Mouse (Mus musculus) adrenal gland, postnatal 4 days (tissue): ENCODE measurements around the gene Slco2b1. TPM values are rescaled to one million over a fixed set of nuclear protein-coding genes. Genes with fewer than 3 reads are reported as not detected.
"Not testable (repeated sequence)": the region's sequence is repeated elsewhere in the genome, so short reads cannot be mapped to it uniquely, and the experiment has no call there.

Experiments
- DNase-seq, 2 experiments: peaks; one replicate each; pipeline ENCODE4 v3.0.0; 2021 to 2022; ENCODE audit warnings: low spot score in 2 of 2, mixed read lengths in 2 of 2
- long read RNA-seq, 2 experiments: library from polyadenylated mRNA; stranded (forward); transcript quantifications; one replicate each; pipeline ENCODE4 v2.0.0; 2021
- total RNA-seq, 2 experiments: library from RNA; stranded (reverse); gene quantifications; 2 replicates each; pipeline ENCODE4 v1.2.3; 2021

Gene Slco2b1
- 10 to 100 TPM; 14.6 to 15.3 TPM for total RNA-seq
- long read RNA-seq, experiment 1, full-length matches to known transcripts, result 6 of 9 reads
- long read RNA-seq, experiment 1, partial matches to known transcripts, result 1 of 9 reads
- long read RNA-seq, experiment 1, other reads (novel, unspliced or antisense), result 2 of 9 reads
- long read RNA-seq, experiment 2, full-length matches to known transcripts, result 19 of 29 reads
- long read RNA-seq, experiment 2, partial matches to known transcripts, result 6 of 29 reads
- long read RNA-seq, experiment 2, other reads (novel, unspliced or antisense), result 4 of 29 reads

DNA sequence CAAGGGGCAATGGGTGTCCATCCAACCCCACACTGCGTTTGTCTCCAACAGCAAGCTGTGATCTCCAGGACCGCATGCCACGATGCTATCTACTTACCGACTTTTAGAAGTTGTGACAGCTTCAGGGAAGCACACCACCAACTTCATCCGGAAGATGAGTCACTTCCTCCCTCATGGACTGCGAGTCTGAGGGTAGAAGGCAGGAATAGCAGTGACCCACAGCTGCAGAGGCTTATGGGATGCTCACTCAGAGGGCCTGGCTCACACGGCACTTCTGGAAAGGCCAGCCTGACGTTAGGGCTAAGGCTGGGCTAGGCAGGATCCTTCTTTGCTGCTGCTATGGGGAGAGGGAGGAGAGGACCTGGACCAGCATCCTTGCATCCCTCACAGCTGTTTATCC, at the start of gene Slco2b1:
Slco2b1 (minus strand) TSS at position 175 of the 400 bp plus-strand sequence.
- DNase-seq, result no peak

DNA sequence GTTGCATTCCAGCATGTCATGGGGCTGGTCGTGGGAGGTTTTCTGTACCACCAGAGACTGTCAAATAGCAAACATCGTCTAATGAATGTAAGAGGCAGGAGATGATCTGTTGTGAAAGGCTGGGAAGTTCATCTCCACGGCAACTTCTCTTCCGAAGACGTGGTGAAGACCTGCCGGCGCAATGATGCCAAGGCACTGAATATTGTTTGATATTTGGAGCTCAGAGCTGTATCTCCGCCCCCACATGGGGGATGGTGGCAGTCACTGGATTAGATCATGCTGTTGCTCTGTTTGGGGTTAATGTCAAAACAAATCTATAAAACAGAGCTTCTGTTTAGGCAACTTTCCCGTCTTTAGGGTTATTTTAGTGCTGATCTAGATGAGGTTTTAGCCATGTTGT, 28.1 kb upstream of the Slco2b1 start:
- DNase-seq, result no peak

DNA sequence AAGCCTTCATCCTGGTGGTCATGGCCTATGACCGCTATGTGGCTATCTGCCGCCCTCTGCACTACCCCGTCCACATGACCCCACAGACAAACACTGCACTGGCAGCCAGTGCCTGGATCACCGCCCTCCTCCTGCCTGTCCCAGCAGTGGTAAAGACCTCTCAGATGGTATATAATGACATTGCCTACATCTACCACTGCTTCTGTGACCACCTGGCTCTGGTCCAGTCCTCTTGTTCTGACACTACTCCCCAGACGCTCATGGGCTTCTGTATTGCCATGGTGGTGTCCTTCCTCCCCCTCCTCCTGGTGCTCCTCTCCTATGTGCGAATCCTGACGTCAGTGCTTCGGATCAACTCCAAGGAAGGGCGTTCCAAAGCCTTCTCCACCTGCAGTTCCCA, 24.4 kb upstream of the Slco2b1 start:
- not testable (repeated sequence) for DNase-seq

DNA sequence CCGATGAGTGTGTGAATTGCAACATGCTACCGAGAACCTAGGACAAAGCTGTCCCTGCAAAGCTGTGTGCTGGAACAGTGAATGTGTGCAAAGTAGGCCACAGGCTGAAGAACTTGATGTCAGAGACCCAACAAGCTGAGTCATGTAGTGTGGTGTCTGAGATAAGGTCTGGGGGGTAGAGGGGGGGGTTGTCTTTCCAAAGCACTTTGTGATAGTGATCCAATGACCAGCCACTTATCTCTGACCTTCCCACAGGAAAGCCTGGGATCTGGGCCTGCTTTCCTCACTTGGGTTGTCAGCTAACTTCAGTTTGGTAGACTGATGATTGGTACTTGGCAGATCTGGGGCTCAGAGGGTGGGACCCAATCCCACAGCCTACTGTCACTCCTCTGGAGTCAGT, 23.5 kb upstream of the Slco2b1 start:
- no peak for DNase-seq

DNA sequence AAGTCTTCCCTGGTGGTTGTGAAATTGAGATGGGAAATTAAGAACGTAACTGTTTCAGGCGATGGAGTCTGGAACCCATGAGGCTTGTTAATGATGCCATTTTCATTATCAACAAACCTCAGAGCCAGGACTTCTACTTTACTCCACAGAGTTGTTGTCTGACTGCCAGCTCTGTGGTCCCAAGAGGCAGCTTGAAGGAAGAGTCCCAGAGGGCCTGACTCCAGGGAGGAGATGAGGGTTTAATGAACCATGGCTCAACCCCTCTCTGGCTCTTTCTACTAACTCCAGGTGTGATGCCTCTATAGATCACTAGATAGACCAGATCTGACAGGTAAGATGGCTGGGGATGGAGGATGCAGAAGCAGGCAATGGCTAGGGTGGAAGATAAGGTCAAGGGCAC, 18.8 kb upstream of the Slco2b1 start, which contains the start of gene Olfr520:
Olfr520 (plus strand) TSS at position 301 of the 400 bp plus-strand sequence.
- DNase-seq, result no peak

DNA sequence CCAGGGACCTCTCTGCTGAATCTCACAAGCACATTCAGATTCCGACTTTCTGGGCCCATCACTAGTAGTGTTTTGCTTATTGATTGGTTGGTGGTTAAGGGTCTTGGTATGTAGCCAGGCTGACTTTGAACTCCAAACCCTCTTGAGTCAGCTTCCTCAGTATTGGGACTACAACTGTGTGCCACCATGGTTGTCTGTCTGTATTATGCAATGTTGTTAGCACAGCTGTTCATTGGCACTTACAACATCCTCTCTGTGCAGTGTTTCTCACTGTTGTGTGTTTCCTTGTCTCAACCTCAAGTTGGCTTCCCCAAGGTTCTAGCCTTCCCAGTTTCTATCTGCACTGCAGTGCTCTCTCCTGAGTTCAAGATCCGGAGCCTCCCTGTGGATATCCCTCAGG, 5.4 kb upstream of the Slco2b1 start:
- DNase-seq, result no peak

DNA sequence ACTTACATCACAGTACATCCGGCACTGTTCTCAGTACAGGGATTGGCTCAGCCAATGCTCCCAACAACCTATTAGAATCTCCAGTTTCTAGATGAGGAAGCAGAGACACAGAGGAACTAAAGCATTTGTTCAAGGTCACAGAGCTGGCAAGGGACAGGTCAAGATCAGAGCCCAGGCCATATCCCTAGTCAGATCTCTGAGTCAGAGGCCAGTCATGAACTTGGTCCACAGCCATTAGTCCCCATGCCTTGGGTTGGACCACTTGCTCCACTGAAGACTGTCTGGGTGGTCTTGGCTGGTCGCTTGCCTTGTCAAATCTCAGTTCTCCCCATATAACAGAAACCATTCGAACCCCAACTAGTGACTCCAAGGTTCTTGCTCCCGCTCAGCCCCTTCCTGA, 1.3 kb upstream of the Slco2b1 start:
- no peak for DNase-seq

DNA sequence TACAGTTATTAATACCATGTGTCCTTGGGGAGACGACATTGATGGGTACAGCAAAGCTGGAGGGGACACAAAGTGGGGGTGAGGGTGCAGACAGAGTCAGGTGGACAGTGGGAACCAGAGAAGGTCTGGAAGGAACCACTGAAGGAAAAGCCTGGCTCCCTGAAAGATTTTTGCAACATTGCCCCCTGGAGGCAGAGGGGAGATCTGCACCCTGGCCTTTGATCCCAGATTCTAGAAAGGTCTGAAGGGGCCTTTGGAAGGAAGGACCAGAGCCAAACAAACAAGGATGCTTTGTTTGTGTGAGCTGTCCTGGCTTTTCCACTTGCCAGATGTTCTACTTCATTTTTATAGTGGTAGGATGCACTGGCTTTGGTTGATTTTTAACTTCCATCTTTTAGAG, 664 bp downstream of the Slco2b1 start:
- no peak for DNase-seq

DNA sequence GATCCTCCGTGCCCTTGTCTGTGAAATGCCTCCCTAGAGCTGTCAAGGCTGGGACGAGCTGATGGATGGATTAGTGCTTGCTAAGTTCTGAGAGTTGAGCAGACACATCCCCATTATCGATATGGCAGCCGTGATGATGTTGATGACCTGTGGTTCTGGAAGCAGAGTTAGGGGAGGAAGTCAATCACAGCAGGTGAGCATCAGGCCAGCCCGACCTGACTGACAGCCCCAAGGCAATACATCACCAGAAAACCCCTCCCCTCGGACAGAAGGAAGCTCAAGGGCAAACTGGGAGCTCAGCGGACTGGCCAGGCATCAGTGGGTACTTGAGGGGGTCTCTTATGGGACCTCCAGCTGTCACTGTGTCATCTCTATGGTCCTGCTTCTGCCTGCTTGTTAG, 1.1 kb downstream of the Slco2b1 start:
- no peak for DNase-seq

DNA sequence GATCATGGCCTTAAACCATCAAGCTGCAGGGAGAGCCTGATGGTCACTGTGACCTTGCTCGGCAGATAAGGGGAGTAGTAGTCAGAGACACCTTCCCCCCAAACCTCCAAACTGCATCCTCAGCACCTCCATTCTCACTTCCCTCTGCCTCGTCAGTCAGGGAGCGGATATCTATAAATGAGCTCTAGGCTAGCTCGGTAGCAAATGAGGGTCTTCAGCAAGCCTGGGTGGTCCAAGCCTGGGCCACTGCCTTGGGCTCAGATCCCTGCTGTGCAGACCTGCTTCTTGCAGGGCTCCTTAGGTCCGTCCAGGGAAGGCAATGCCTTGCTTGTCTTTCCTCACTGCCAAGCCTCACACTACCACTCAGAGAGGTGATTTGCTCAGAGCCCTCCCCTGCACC, 2.4 kb downstream of the Slco2b1 start:
- DNase-seq, result no peak

DNA sequence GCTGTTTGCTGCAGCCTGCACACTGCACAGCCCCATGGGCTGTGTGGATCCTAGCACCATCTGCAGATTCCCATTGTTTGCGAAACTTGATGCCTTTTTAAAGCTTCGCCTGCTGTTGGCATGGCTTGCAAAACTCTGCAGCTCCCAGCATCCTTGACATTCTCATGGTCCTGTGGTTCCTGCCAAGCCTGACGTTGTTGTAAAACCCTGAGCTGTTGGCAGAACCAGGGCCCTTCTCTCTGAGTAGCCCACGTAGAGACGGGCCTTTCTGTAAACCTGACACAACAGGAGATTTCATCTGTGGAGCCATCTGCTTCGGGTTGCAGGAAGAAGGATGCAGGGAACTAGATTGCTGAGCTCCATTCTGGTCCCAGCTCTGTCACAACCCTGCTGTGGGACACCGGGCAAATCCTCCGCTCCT, 2.8 kb downstream of the Slco2b1 start:
- no peak for DNase-seq

DNA sequence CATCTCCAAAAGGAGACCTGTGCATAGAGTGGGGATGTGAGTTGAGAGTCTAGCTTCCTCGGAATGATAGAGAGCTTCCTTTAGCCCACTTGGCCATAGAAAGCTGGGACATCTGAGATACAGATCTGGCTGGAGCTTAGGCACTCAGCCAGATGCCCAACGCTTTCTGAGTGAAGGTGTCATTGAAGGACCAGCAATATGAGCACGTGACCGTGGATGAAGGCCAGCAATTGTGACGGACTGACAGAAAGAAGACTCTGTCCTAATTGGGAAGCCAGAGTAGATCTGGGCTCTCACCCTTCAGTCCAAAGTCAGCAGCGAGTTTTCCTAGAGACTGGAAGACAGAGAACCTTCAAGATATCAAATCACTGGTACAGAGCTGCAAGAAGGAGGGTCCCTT, 3.5 kb downstream of the Slco2b1 start:
- DNase-seq, result no peak

DNA sequence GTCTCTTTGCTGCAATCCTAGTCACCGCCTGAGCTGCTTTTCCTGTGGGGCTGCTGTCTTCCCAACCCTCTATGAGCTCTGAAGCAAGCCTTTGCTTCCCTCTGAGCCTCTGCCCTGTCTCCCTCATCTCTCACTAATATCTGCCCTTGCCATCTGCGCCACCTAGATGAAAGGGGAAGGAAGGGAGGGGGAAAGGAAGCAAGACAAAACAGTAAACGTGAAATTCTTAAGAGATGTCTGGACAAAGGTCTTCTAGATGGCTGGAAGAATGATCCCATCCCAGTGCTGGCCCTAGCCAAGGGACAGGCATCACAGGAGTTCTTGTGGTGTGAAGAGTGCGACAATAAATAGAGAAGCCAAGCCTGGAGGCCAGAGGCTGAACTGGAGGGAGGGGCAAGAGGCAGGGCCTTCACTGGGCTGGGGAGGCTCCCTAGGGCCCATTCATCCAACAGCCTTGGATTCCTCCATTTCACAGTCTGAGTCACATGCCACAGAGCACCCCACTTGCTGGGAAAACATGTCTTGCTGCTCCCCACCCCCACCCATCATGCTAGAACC, 4.0 kb downstream of the Slco2b1 start:
- DNase-seq, result peak in 1 of 2 experiments; percentile 47

DNA sequence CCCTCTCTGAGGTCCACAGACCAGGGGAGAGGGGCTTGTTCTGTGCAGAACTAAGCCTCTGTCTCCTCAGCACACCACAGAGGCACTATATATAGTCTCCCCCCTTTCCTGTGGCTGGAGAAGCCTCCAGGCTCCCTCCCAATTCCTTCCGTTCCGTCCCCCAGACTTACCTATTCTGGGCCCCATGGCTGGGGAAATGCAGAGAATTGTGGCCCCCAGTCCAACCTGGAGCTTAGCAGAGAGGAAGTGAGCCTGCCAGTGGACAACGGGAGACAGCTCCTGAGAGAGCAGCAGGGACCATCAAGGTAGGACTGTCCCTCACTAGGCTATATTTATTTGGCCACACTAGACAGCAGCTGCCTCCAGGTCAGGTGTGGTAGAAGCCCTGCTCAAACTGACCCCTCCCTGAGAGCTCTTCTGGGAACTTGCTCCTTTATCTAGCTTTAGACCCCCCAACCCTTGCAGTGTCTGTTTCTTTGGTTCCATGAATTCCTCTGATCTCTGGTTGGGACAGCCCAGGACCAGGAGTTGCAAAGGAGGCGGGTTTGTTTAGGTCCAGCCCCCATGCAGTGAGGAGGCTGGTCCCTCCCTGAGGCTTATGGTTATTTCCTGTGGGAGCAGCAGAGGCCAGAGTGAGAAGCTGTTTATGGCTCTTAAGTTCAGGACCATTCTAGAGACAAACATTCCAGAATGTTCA, 4.7 kb downstream of the Slco2b1 start:
- DNase-seq, result no peak

DNA sequence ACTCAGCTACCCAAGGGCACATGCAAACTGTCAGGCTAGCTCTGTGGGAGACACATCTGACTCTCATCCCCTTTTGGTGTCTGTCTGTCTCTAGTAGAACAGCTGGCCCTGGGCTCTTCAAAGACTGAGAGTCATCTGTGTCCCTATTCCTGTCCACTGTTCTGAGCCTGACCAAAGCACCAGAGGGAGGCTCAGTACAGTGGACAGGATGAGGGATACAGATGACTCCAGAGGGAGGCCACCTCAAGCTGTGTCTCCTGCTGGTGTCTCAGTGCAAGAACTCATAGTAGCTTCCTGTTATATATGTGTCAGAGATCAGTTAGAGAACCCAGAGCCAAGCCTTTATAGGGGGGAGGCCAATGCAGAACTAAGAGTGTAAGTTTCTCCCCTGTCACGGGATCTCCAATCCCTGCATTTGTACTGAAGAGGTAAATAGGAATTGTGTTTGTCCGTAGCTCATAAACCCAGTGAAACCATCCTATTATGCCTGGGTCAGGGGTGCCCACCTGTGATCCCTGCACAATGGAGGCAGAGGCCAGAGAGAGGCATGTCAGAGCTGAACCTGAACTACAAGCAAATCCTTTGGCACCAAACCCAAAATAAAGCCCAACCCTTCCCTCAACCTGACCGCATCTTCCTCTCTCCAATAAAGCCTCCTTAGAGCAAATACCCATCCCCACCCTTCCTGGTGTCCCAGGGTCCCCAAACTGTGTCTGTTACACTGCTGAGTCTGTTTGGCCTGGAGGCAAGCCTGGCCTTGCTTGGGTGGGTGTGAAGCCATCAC, 6.2 kb downstream of the Slco2b1 start:
- no peak for DNase-seq

DNA sequence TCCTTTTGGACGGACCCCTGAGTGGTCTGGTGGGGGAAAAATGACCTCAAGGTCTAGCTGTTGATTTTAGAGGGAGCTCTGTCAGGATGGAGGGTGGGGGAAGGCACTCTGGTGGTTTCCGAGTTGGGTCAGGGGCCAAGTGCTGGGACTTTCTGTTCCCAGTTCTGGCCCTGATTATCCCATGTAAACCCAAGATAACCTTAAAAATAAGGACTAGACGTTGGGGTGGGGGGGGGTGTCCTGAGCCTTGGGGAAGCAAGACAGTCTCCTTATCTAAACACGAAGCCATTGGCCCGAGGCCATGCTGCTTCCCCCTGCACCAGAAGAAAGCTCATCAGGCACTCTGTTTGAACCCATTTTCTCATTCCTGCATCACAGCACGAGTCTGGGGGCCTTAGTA, 8.9 kb downstream of the Slco2b1 start:
- no peak for DNase-seq

DNA sequence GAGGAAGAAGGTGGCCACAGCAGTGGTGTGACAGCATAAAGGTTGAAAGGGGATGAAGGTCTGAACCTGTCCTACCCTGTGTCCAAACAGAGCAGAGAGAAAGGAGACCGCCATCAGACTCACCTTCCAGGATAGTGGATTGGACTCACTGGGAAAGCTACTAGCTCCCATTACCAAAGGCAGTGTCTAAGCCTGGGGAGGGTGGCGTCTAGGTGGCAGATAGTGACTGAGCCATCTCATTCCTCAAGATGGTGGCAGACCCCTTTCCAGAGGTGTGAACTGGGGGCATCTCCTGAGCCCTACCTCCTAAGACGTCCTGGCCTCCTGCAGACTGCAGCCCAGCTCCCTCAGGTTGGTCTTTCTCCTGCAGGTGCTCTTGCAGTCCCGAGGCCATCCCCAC, 10.5 kb downstream of the Slco2b1 start:
- no peak for DNase-seq

DNA sequence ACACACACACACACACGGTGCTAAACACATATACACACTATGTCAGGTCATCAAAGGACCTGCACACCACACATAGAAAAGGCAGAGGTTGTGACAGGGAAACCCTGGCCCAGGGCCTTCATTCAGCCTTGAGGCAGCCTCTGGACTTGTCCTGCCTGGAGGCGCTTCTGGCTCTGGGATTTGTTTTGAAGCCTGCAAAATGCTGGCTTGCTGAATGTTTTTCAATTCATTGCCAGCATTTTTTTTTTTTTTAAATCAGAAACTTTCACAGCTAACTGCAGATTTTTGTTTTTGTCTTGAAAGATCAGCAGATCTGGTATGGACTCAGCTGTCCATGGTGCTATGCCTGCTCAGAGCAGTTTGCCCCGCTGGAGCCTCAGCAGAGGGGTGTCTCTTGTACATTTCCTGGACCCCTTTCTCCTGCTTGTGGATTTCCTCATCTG, 11.4 kb downstream of the Slco2b1 start:
- DNase-seq, result no peak

DNA sequence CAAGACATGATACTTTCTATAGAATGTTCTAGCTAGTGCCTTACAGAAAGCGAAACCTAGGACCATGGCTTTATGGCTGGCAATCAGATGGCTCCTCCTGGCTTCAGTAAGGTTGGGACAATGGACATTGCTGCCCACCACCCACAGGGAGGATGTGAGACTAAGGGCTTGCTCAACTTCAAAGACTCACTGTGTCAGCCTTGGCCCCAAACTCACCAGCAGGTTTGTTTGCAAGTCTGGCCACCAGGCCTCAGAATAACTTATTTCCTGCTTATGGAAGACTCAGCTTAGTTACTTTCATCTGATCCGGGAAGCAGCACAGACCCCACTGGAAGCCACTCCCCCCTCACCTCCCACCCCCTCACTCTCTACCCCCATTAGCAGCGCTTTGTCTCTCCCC, 12.0 kb downstream of the Slco2b1 start:
- no peak for DNase-seq

DNA sequence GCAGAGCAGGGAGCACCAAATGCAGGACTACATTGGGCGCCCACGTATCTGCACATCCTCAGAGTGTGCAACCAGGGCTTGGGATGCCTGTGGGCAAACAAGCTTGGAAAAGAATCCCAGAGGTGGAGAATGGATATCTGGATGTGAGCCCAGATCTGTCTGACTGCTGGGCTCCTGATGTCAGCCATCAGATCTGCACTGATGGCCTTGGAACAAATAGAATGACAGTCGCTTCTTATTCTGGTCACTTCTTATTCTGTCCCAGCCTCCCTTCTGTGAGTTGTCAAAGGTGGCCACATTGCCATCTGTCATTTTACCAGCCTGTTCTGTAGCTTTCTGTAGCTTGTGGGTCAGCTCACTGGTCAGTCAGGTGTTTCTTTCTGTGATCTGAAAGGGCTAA, 12.6 kb downstream of the Slco2b1 start:
- no peak for DNase-seq

DNA sequence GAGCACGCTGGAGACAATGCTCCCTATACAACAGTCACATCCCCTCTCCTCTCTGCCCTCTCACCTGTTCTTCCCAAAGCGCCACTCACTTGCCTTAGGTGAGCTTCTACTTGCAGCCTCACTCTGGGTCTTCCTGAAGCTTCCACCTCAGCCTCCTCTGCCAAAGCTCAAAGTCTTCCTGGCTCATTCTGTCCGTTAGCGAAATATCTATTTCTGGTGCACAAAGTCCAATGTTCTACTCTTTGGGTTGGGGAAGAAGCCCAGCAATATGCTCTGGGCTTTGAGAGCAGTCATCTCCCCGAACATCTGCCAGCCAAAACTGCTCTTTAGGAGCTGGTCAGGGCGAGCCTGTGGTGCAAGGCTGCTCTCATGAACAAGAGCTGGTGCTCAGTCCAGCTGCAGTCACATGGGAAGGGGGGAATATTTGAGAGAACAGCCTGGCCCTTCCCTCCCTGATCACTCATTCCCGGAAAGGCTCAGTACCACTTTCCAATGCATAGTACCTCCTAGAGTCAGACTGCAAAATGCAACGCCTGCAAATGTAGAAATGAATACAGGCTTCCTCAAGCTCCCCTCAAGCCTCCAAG, 15.6 kb downstream of the Slco2b1 start:
- no peak for DNase-seq
